Mouse (Mus musculus): ENCODE measurements at regions not wholly inside any gene's neighbourhood (a gene's known extent, or its start where the extent isn't known, plus 50 kb on each side); places are given as distances from the start of the nearest gene placed in this dataset.

GRCm38 (mm10) chr14:119966666-119967065 lies 75.6 kb downstream of the Oxgr1 start:
- no peak for DNase-seq (ENCODE audit: low read depth, low spot score)

- peak; percentile 26 for DNase-seq (ENCODE audit: low read depth, low spot score)
Measured at GRCm38 (mm10) chr14:119965842-119966483, 76.3 kb downstream of the Oxgr1 start.

DNA sequence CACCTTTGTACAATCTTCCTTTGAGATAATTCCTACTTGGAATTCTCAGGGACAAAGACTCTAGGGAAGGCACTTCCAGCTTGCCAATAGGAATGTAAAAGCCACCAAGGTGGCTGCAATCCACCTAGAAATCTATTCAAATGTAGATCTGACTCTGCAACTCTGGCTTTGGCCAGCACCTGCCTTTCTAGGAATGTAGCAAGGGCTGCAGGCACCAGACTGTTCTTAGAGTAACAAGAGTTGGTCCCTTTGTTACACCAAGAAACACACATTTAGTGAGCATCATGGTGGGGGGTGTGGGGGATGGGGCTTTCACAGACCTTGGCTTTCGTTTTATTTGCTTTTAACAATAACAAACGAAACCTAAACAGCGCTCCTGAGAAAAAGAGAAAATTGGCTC lies 78.5 kb downstream of the Oxgr1 start:
- DNase-seq (ENCODE audit: low read depth, low spot score): no peak

DNA sequence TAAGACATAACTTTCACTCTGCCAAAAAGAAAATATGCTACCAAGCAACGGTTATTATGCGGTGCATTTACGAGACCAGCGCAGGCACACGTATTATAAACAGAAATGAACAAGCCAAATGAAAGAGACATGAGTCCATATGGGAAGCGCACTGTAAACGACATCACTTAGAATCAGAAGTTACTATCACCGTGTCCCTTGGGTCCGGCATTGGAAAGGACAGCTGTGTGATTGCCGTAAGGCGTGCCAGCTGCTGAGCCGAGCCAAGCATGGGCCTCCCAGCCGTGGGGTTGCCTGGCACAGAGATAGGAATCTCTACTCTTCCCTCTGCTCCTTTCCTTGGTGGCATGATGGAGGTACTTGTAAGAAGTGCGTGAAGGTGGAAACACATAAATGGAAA lies 88.4 kb downstream of the Oxgr1 start:
- DNase-seq (ENCODE audit: low read depth, low spot score): no peak

DNA sequence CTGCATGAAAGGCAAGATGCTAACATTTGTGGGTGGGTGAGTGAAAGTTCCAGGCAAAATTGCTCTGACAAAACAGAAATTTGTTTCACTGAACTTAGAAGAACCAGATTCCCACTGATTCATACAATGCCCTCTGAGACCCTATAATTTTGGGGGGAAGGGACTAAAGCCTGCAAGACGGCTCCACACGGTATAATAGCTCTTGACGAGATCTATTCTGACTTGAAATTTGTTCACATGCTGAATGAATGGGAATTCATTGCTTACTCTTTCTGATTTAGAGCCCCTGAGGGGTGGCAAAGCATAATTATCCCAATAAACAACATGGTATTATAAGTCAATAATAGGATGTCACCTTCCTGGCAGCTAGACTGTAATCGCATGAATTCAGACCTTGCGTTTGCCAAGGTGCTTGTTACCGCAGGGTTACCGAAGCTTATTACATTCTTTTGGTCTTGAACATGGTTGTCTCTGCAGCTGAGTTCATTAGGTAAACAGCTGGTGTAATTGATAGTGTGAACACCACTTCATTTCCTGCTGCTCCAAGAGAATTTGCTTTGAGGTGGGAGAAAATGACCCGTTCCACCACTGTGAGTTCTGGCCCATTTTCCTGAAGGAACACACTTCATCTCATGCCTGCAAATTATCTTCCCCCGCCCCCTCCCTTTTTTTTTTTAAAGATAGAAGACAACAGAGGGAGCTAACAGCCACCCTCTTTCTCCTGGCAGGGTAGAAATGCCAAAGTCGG lies 89.2 kb downstream of the Oxgr1 start:
- peak; percentile 41 for DNase-seq (ENCODE audit: low read depth, low spot score)

Measured in brain, adult 2 months (tissue).